Mouse (Mus musculus) heart, embryonic 16.5 days (tissue): ENCODE measurements around the gene 4930404N11Rik. TPM values are rescaled to one million over a fixed set of nuclear protein-coding genes. Genes with fewer than 3 reads are reported as not detected.

Experiments used
- ATAC-seq: fragments of 200-750 bp; cut with Nextera tagmentation; replicated peaks from 2 replicates; pipeline ENCODE4 v1.8.0; 2017; ENCODE audit warnings: moderate number of reproducible peaks; ENCODE audit not compliant: insufficient read depth, low FRiP score; ENCODE audit errors: extremely low read depth
- H3K27ac ChIP-seq: fragments of 300-500 bp; sonication (generic); 2 replicates; pipeline ENCODE4 v1.5.1; 2014; ENCODE audit warnings: mild to moderate bottlenecking, low read length, control low read depth, moderate library complexity
- H3K27me3 ChIP-seq: fragments of 300-500 bp; sonication (generic); 2 replicates; pipeline ENCODE4 v1.6.1; 2014; ENCODE audit warnings: low read length, mixed read lengths; ENCODE audit not compliant: control insufficient read depth, insufficient read depth
- H3K36me3 ChIP-seq: fragments of 300-500 bp; sonication (generic); 2 replicates; pipeline ENCODE4 v1.6.1; 2014; ENCODE audit not compliant: control insufficient read depth, insufficient read depth
- H3K4me1 ChIP-seq: fragments of 300-500 bp; sonication (generic); 2 replicates; pipeline ENCODE4 v1.6.1; 2014; ENCODE audit warnings: low read length, mixed read lengths; ENCODE audit not compliant: control insufficient read depth, insufficient read depth
- H3K4me2 ChIP-seq: fragments of 300-500 bp; sonication (generic); 2 replicates; pipeline ENCODE4 v1.6.1; 2014; ENCODE audit warnings: low read depth, mild to moderate bottlenecking, control low read depth, low read length
- H3K4me3 ChIP-seq: fragments of 300-500 bp; sonication (generic); 2 replicates; pipeline ENCODE4 v1.5.1; 2014; ENCODE audit warnings: mild to moderate bottlenecking, control low read depth, low read length
- H3K9ac ChIP-seq: fragments of 300-500 bp; sonication (generic); 2 replicates; pipeline ENCODE4 v1.6.1; 2014; ENCODE audit warnings: low read length, control low read depth
- H3K9me3 ChIP-seq: fragments of 300-500 bp; sonication (generic); replicated peaks from 2 replicates; pipeline ENCODE4 v1.6.1; 2016; ENCODE audit warnings: low read length; ENCODE audit not compliant: control insufficient read depth
- WGBS: fragments of 180-500 bp; shearing (Covaris S2); extraction: QIAGEN DNeasy Blood & Tissue Kit; methylation state at CpG from one replicate; pipeline ENCODE4 v1.1.7; 2014; 5-methylcytosine and 5-hydroxymethylcytosine counted together
- polyA plus RNA-seq: library from polyadenylated mRNA; unstranded; fragments of >200 nt; fragmentation: Nextera tagmentation; extraction: Ambion mirVana; gene quantifications from 2 replicates; pipeline ENCODE4 v1.2.1, GENCODE M21; 2015

The 4930404N11Rik gene
- polyA plus RNA-seq, 1 experiment from 2014 or later: 1.9 TPM

- H3K4me2 ChIP-seq: peak overlapping the region; percentile 1; the same call in 1 of the 2 replicates
- no peaks in the 10 kb centered on the region for H3K9me3 ChIP-seq
- no peaks in the 10 kb centered on the region; the same call in 1 of the 2 replicates for H3K27me3 ChIP-seq
- no peak overlapping the region for H3K9ac ChIP-seq
- WGBS: 32% methylated on average over 29 of the region's 29 CpGs
- peaks cover 37% of the 10 kb centered on the region for H3K4me1 ChIP-seq
- H3K27ac ChIP-seq: no peak overlapping the region
- no peak for ATAC-seq
- no peaks in the 10 kb centered on the region for H3K36me3 ChIP-seq
- no peak overlapping the region for H3K4me3 ChIP-seq
These were observed 33.3 kb downstream of the 4930404N11Rik start for GRCm38 (mm10) chr10:81332277-81332676.

- Histone ChIP-seq H3K27ac (peak overlapping the region; percentile 93), H3K9ac (peak overlapping the region; percentile 67), H3K27me3 (no peaks in the 10 kb centered on the region), H3K4me2 (peak overlapping the region; percentile 54), H3K4me1 (peaks cover 40% of the 10 kb centered on the region), H3K36me3 (peaks cover 20% of the 10 kb centered on the region), H3K4me3 (peak overlapping the region; percentile 35), H3K9me3 (no peaks in the 10 kb centered on the region)
- ATAC-seq: peak; percentile 1; the same call in 1 of the 2 replicates
- 44% methylated on average over 4 of the region's 4 CpGs for WGBS
These were observed 35.6 kb downstream of the 4930404N11Rik start for GRCm38 (mm10) chr10:81330007-81330406.

GRCm38 (mm10) chr10:81329194-81329975 lies 36.2 kb downstream of the 4930404N11Rik start:
- Histone ChIP-seq H3K4me1 (peaks cover 40% of the 10 kb centered on the region), H3K27me3 (no peaks in the 10 kb centered on the region), H3K9me3 (no peaks in the 10 kb centered on the region), H3K4me3 (peak overlapping the region; percentile 35), H3K27ac (peak overlapping the region; percentile 93), H3K36me3 (peaks cover 27% of the 10 kb centered on the region), H3K4me2 (peak overlapping the region; percentile 54), H3K9ac (peak overlapping the region; percentile 67)
- WGBS: 34% methylated on average over 10 of the region's 10 CpGs
- peak; percentile 77 for ATAC-seq

GRCm38 (mm10) chr10:81328386-81328785 lies 37.2 kb downstream of the 4930404N11Rik start, which contains the start of gene Tbxa2r:
TSS of gene Tbxa2r (plus strand) at chr10:81328731.
- peak within 1 kb of the TSS; percentile 93 for H3K27ac ChIP-seq
- peak; percentile 41 for ATAC-seq
- H3K4me2 ChIP-seq: peak within 1 kb of the TSS; percentile 54
- H3K36me3 ChIP-seq: peaks cover 37% of the 10 kb centered on the region
- 2% methylated on average over 10 of the region's 10 CpGs for WGBS
- peaks cover 40% of the 10 kb centered on the region for H3K4me1 ChIP-seq
- H3K9me3 ChIP-seq: no peaks in the 10 kb centered on the region
- peak within 1 kb of the TSS; percentile 67 for H3K9ac ChIP-seq
- peak within 1 kb of the TSS; percentile 35 for H3K4me3 ChIP-seq
- no peaks in the 10 kb centered on the region for H3K27me3 ChIP-seq

GRCm38 (mm10) chr10:81327959-81328358 lies 37.7 kb downstream of the 4930404N11Rik start:
- H3K36me3 ChIP-seq: peaks cover 41% of the 10 kb centered on the region
- no peaks in the 10 kb centered on the region for H3K9me3 ChIP-seq
- peak overlapping the region; percentile 67 for H3K9ac ChIP-seq
- 12% methylated on average over 2 of the region's 2 CpGs for WGBS
- H3K4me2 ChIP-seq: peak overlapping the region; percentile 54; the same call in 1 of the 2 replicates
- H3K4me1 ChIP-seq: peaks cover 40% of the 10 kb centered on the region
- ATAC-seq: no peak
- H3K4me3 ChIP-seq: no peak overlapping the region
- H3K27ac ChIP-seq: peak overlapping the region; percentile 93
- H3K27me3 ChIP-seq: no peaks in the 10 kb centered on the region

- H3K4me3 ChIP-seq: no peak overlapping the region
- no peaks in the 10 kb centered on the region for H3K27me3 ChIP-seq
- WGBS: 52% methylated on average over 6 of the region's 6 CpGs
- H3K9ac ChIP-seq: no peak overlapping the region
- peaks cover 46% of the 10 kb centered on the region for H3K4me1 ChIP-seq
- peak overlapping the region; percentile 48; the same call in 1 of the 2 replicates for H3K27ac ChIP-seq
- no peak for ATAC-seq
- no peaks in the 10 kb centered on the region for H3K9me3 ChIP-seq
- H3K4me2 ChIP-seq: peak overlapping the region; percentile 21; the same call in 1 of the 2 replicates
- peaks cover 43% of the 10 kb centered on the region for H3K36me3 ChIP-seq
These were observed 38.8 kb downstream of the 4930404N11Rik start for GRCm38 (mm10) chr10:81326858-81327257.

GRCm38 (mm10) chr10:81325781-81326180 lies 39.8 kb downstream of the 4930404N11Rik start:
- no peak for ATAC-seq
- H3K36me3 ChIP-seq: peaks cover 43% of the 10 kb centered on the region
- no peak overlapping the region for H3K27ac ChIP-seq
- no peak overlapping the region for H3K9ac ChIP-seq
- WGBS: 90% methylated on average over 18 of the region's 18 CpGs
- no peaks in the 10 kb centered on the region for H3K9me3 ChIP-seq
- H3K4me1 ChIP-seq: peaks cover 45% of the 10 kb centered on the region
- no peak overlapping the region for H3K4me2 ChIP-seq
- H3K4me3 ChIP-seq: no peak overlapping the region
- H3K27me3 ChIP-seq: no peaks in the 10 kb centered on the region

- WGBS: 94% methylated on average over 21 of the region's 21 CpGs
- H3K4me3 ChIP-seq: no peak overlapping the region
- peaks cover 39% of the 10 kb centered on the region for H3K4me1 ChIP-seq
- no peak overlapping the region for H3K4me2 ChIP-seq
- H3K27me3 ChIP-seq: no peaks in the 10 kb centered on the region
- no peak overlapping the region for H3K27ac ChIP-seq
- H3K36me3 ChIP-seq: peaks cover 43% of the 10 kb centered on the region
- H3K9ac ChIP-seq: no peak overlapping the region
- no peak for ATAC-seq
- no peaks in the 10 kb centered on the region for H3K9me3 ChIP-seq
These were observed 40.4 kb downstream of the 4930404N11Rik start for GRCm38 (mm10) chr10:81325176-81325575.
